Mouse (Mus musculus) kidney, postnatal 0 days (tissue): Measurements from ENCODE around the gene Tmub2. TPM values are rescaled to one million over a fixed set of nuclear protein-coding genes. Genes with fewer than 3 reads are reported as not detected.

Source experiments
- ATAC-seq: fragments of 200-750 bp; cut with Nextera tagmentation; replicated peaks from 2 replicates; pipeline ENCODE4 v1.8.0; 2017; ENCODE audit warnings: low read depth, moderate number of reproducible peaks, moderate TSS enrichment, moderate library complexity; ENCODE audit not compliant: low FRiP score
- DNase-seq: peaks from one replicate; pipeline ENCODE4 v3.0.0-alpha.2; 2016; ENCODE audit warnings: low spot score
- H3K27ac ChIP-seq: fragments of 300-500 bp; sonication (generic); 2 replicates; pipeline ENCODE4 v1.5.1; 2014; ENCODE audit warnings: mild to moderate bottlenecking
- H3K27me3 ChIP-seq: fragments of 300-500 bp; sonication (generic); 2 replicates; pipeline ENCODE4 v1.6.1; 2014; ENCODE audit warnings: low read length, mixed read lengths; ENCODE audit not compliant: insufficient read depth
- H3K36me3 ChIP-seq: fragments of 300-500 bp; sonication (generic); 2 replicates; pipeline ENCODE4 v1.6.1; 2014; ENCODE audit warnings: low read length, mixed read lengths; ENCODE audit not compliant: insufficient read depth
- H3K4me1 ChIP-seq: fragments of 300-500 bp; sonication (generic); replicated peaks from 2 replicates; pipeline ENCODE4 v1.6.1; 2014; ENCODE audit warnings: antibody characterized with exemption, low read length, mixed read lengths; ENCODE audit not compliant: insufficient read depth
- H3K4me2 ChIP-seq: fragments of 300-500 bp; sonication (generic); 2 replicates; pipeline ENCODE4 v1.6.1; 2014; ENCODE audit warnings: mild to moderate bottlenecking, low read length, moderate library complexity, mixed read lengths
- H3K4me3 ChIP-seq: fragments of 300-500 bp; sonication (generic); replicated peaks from 2 replicates; pipeline ENCODE4 v1.5.1; 2014; ENCODE audit warnings: low read depth, low read length
- H3K9ac ChIP-seq: fragments of 300-500 bp; sonication (generic); 2 replicates; pipeline ENCODE4 v1.6.1; 2014; ENCODE audit warnings: low read depth, low read length
- H3K9me3 ChIP-seq: fragments of 300-500 bp; sonication (generic); replicated peaks from 2 replicates; pipeline ENCODE4 v1.6.1; 2016; ENCODE audit warnings: low read length, inconsistent platforms, mixed read lengths
- CTCF ChIP-seq: IDR thresholded peaks from 2 replicates; pipeline ENCODE4 v1.5.1; 2016; ENCODE audit warnings: antibody characterized with exemption, low read depth, mild to moderate bottlenecking, moderate library complexity
- WGBS: fragments of 180-500 bp; shearing (Covaris S2); extraction: QIAGEN DNeasy Blood & Tissue Kit; methylation state at CpG from one replicate; pipeline ENCODE4 v1.1.7; 2014; 5-methylcytosine and 5-hydroxymethylcytosine counted together
- polyA plus RNA-seq: library from polyadenylated mRNA; unstranded; fragments of >200 nt; fragmentation: Nextera tagmentation; extraction: Ambion mirVana; gene quantifications from 2 replicates; pipeline ENCODE4 v1.2.1, GENCODE M21; 2015

Gene Tmub2
- polyA plus RNA-seq, 1 experiment from 2014 or later: 46.1 TPM

GRCm38 (mm10) chr11:102318576-102319409 lies 34.1 kb downstream of the Tmub2 start:
- H3K27ac ChIP-seq: peak overlapping the region; percentile 99
- TF ChIP-seq CTCF: no peak
- H3K4me2 ChIP-seq: peak overlapping the region; percentile 82
- WGBS: under 1% methylated on average over 84 of the region's 84 CpGs
- H3K36me3 ChIP-seq: peaks cover 10% of the 10 kb centered on the region
- ATAC-seq: no peak
- peak overlapping the region; percentile 99 for H3K4me3 ChIP-seq
- 0 out of 2 replicates have a peak, but pooled peaks cover 3% of the 10 kb centered on the region for H3K4me1 ChIP-seq
- no peaks in the 10 kb centered on the region for H3K27me3 ChIP-seq
- peak overlapping the region; percentile 97 for H3K9ac ChIP-seq
- H3K9me3 ChIP-seq: no peaks in the 10 kb centered on the region
- peak; percentile 60 for DNase-seq

DNA sequence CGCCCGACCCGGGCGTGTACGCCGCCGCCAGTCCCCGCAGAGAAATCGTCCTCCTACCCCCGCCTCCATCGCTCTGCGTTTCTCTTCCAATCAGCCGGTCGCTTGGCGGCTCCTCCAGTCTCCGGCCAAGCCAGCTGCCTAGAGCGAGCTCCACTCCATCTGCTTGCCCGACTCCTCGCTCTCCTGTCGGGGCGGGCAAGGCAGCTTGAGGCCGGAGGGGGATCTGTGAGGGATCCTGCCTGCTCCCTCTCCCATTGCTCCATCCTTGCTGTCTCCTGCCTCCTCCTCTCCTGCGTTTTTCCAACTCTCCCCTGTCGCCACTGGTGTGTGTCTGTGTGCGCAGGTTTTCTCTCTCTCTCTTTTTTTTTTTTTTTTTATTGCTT lies 34.7 kb downstream of the Tmub2 start, which contains the start of gene Ubtf:
Gene Ubtf (minus strand): TSS at position 333 of the 383 bp plus-strand sequence.
- H3K4me2 ChIP-seq: peak within 1 kb of the TSS; percentile 82
- H3K9ac ChIP-seq: peak within 1 kb of the TSS; percentile 97
- H3K4me1 ChIP-seq: 0 out of 2 replicates have a peak, but pooled peaks cover 3% of the 10 kb centered on the region
- no peak for TF ChIP-seq CTCF
- WGBS: under 1% methylated on average over 25 of the region's 25 CpGs
- H3K27ac ChIP-seq: peak within 1 kb of the TSS; percentile 99
- no peaks in the 10 kb centered on the region for H3K9me3 ChIP-seq
- peak within 1 kb of the TSS; percentile 99 for H3K4me3 ChIP-seq
- DNase-seq (peak; percentile 91), ATAC-seq (no peak)
- H3K36me3 ChIP-seq: peaks cover 4% of the 10 kb centered on the region
- no peaks in the 10 kb centered on the region for H3K27me3 ChIP-seq

GRCm38 (mm10) chr11:102319941-102320685 lies 35.4 kb downstream of the Tmub2 start:
- H3K9ac ChIP-seq: peak overlapping the region; percentile 97
- no peaks in the 10 kb centered on the region for H3K27me3 ChIP-seq
- ATAC-seq (no peak), DNase-seq (peak; percentile 90)
- TF ChIP-seq CTCF: no peak
- H3K9me3 ChIP-seq: no peaks in the 10 kb centered on the region
- H3K4me1 ChIP-seq: 0 out of 2 replicates have a peak, but pooled peaks cover 3% of the 10 kb centered on the region
- peak overlapping the region; percentile 82 for H3K4me2 ChIP-seq
- peak overlapping the region; percentile 99 for H3K27ac ChIP-seq
- no peaks in the 10 kb centered on the region for H3K36me3 ChIP-seq
- 1% methylated on average over 38 of the region's 38 CpGs for WGBS
- peak overlapping the region; percentile 99 for H3K4me3 ChIP-seq

DNA sequence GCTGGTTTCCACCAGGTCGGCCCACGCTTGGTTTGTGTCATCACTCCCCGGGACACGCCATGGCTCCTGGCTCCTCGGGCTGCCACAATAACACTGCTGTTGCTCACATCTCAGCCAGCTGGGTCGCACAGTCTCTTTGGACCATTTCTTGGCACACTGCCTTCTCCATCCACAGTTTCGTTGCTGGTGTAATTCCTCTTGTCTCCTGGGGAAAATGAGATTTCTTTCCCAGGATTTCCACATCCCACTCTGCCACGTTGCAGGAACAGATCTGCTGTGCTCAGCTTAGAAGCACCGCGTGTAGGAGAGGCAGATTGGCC lies 35.9 kb downstream of the Tmub2 start:
- WGBS: 16% methylated on average over 10 of the region's 10 CpGs
- Histone ChIP-seq H3K27me3 (no peaks in the 10 kb centered on the region), H3K4me3 (peak overlapping the region; percentile 99), H3K9me3 (no peaks in the 10 kb centered on the region), H3K9ac (peak overlapping the region; percentile 97; the same call in 1 of the 2 replicates), H3K4me2 (peak overlapping the region; percentile 82), H3K27ac (peak overlapping the region; percentile 99), H3K36me3 (no peaks in the 10 kb centered on the region), H3K4me1 (0 out of 2 replicates have a peak, but pooled peaks cover 1% of the 10 kb centered on the region)
- DNase-seq (peak; percentile 89), ATAC-seq (no peak)
- TF ChIP-seq CTCF: no peak

- H3K4me3 ChIP-seq: no peak overlapping the region
- no peaks in the 10 kb centered on the region for H3K9me3 ChIP-seq
- no peak overlapping the region for H3K9ac ChIP-seq
- no peaks in the 10 kb centered on the region for H3K27me3 ChIP-seq
- no peaks in the 10 kb centered on the region for H3K4me1 ChIP-seq
- no peak for TF ChIP-seq CTCF
- H3K27ac ChIP-seq: no peak overlapping the region
- H3K4me2 ChIP-seq: no peak overlapping the region
- WGBS: 69% methylated on average over 6 of the region's 6 CpGs
- ATAC-seq (no peak), DNase-seq (no peak)
- H3K36me3 ChIP-seq: no peaks in the 10 kb centered on the region
These were observed 37.2 kb downstream of the Tmub2 start for GRCm38 (mm10) chr11:102321931-102322330.

DNA sequence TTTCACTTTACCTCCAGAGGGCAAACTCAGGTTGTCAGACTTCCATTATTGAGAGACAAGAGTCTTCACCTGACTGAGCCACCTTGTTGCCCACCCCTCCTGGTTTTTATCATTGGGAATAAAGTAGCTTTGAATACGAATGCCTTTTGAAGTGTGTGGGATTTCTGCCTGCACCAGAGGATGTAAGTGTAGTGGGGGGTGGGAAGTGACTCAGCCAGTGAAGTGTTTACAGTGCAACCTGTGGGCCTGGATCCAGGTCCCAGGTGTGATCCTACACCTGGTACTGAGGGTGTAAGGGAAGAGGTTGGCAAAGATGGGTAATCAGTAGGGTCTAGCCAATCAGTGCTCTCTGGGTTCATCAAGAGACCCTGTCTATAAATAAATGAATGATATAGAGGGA lies 38.8 kb downstream of the Tmub2 start:
- H3K4me2 ChIP-seq: no peak overlapping the region
- ATAC-seq: no peak
- WGBS: 72% methylated on average over 1 of the region's 1 CpGs
- no peak for TF ChIP-seq CTCF
- no peak for DNase-seq
- H3K27me3 ChIP-seq: no peaks in the 10 kb centered on the region
- H3K36me3 ChIP-seq: no peaks in the 10 kb centered on the region
- no peaks in the 10 kb centered on the region for H3K4me1 ChIP-seq
- H3K4me3 ChIP-seq: no peak overlapping the region
- H3K27ac ChIP-seq: no peak overlapping the region
- no peak overlapping the region for H3K9ac ChIP-seq
- no peaks in the 10 kb centered on the region for H3K9me3 ChIP-seq
